Mouse (Mus musculus): ENCODE measurements around the gene Olfr1085.
"Not testable (repeated sequence)": the region's sequence is repeated elsewhere in the genome, so short reads cannot be mapped to it uniquely, and the experiment has no call there.

Olfr1085 gene

GRCm38 (mm10) chr2:86661919-86662318 lies at the start of gene Olfr1085:
TSS of gene Olfr1085 (minus strand) at chr2:86662019.
- no peak for DNase-seq (ENCODE audit: low read depth)

DNA sequence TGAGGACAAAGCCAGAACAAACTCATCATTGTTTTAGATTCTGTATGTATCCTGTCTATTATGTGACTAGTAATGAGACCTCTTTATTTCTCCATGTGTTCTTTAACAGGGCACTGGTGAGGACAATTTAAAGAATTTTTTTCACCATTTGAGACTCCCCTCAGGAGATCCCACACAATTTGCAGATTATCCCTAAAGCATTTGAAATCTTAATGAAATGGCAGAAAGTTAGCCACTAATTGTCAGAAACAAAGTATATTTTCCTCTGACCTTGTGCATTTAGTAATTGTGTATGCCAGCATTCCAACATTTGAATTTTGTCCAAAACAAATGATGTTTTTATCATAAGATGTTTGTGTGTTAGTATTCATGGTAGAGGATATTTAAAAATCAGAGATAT lies 36.5 kb upstream of the Olfr1085 start, which contains the start of gene Olfr1087:
Olfr1087 (minus strand) TSS at position 101 of the 400 bp plus-strand sequence.
- no peak for DNase-seq (ENCODE audit: low read depth)

DNA sequence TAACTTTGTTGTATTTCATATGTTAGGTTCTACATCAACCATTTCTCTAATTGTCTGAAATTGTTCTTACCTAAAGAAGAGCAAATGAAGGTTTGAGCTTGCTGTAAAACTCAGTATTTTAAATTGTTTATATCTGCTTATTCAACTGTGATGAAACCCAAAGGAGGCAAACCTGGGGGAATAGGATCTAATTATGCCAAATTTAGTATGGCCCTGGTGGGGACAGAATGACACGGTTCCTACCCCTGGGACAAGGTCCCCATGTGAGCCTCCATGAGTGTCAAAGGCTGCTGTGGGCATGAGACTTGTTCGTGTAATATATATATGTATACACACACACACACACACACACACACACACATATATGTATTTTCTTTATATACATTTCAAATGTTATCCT lies 18.2 kb upstream of the Olfr1085 start, which contains the start of gene Olfr1086:
Olfr1086 (minus strand) TSS at position 101 of the 400 bp plus-strand sequence.
- DNase-seq (ENCODE audit: low read depth): no peak

DNA sequence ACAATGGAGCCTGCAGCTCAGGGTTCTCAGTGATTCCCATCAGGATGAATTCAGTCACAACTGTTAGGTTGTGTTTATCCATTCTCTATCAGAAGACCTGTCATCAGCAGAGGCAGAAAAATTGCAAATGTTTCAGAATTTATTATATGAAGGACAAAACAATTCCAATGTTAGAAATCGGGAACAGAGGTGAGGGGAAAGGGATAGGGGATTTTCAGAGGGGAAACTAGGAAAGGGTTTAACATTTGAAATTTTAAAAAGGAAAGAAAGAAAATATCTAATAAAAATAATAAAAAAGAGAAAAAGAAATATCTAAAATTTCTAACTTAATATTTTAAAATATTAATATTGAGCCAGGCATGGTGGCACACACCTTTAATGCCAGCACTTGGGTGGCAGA lies 22.2 kb downstream of the Olfr1085 start, which contains the start of gene Olfr1084:
Olfr1084 (minus strand) TSS at position 101 of the 400 bp plus-strand sequence.
- not testable (repeated sequence) for DNase-seq (ENCODE audit: low read depth)

Data from c-Kit-positive CD71-positive TER-119-negative erythroid progenitor cells, embryonic 14.5 days (primary cell).